Mouse (Mus musculus): ENCODE results near the gene Cd163l1. TPM values are rescaled to one million over a fixed set of nuclear protein-coding genes. Genes with fewer than 3 reads are reported as not detected.

Gene Cd163l1
- polyA plus RNA-seq, 1 experiment from 2014 or later = not detected

DNA sequence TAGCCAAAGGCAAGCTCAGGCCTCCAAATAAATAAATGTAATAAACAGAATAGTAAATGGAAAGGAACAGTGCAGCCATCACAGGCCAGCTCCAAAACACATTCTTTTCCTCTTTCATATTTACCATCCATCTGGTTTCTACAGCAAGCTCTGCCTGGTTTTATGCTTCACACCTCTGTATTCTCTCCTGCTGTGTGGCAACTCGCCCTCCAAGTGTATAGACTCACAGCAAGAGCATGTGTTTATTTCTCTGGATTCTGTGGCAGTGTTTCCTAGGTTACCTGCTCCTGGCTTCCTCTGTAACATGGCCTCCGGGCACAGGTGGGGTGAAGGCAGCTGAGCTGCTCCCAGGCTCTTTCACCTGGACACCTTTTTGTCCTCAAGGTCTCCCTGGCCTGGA is 25.6 kb upstream of the Cd163l1 start:
- Histone ChIP-seq H3K4me1 (replicated peaks) (no peaks in the 10 kb centered on the region), H3K9me3 (no peaks in the 10 kb centered on the region), H3K27ac (replicated peaks) (no peak overlapping the region), H3K27me3 (no peaks in the 10 kb centered on the region), H3K9ac (no peak overlapping the region), H3K4me2 (no peak overlapping the region), H3K4me3 (no peak overlapping the region), H3K36me3 (no peaks in the 10 kb centered on the region)
- no peak for ATAC-seq (ENCODE audit: low read depth)
- 65% methylated on average over 2 of the region's 2 CpGs for WGBS

DNA sequence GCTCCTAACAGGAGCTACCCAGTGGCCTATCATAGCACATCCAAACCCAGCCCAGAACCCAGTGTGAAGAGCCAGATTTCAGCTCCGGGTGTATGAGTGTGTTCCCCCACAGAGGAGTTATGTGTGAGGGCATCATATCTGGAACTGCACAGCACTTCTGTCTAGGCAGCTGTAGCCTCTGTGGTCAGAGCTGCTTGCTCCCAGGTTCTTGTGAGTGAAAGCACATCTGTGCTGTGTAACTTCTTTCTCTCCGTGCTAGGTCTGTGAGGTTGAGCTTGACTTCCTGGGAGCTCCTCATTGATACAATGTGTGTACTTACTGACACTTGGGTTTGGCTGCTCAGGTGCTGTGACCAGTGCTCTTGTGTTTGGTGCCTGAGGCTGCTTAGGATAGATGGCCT is 25.2 kb upstream of the Cd163l1 start:
- WGBS = 79% methylated on average over 2 of the region's 2 CpGs
- Histone ChIP-seq H3K27me3 (no peaks in the 10 kb centered on the region), H3K4me2 (no peak overlapping the region), H3K9ac (no peak overlapping the region), H3K4me1 (replicated peaks) (no peaks in the 10 kb centered on the region), H3K27ac (replicated peaks) (no peak overlapping the region), H3K36me3 (no peaks in the 10 kb centered on the region), H3K4me3 (no peak overlapping the region), H3K9me3 (no peaks in the 10 kb centered on the region)
- ATAC-seq (ENCODE audit: low read depth) = no peak

DNA sequence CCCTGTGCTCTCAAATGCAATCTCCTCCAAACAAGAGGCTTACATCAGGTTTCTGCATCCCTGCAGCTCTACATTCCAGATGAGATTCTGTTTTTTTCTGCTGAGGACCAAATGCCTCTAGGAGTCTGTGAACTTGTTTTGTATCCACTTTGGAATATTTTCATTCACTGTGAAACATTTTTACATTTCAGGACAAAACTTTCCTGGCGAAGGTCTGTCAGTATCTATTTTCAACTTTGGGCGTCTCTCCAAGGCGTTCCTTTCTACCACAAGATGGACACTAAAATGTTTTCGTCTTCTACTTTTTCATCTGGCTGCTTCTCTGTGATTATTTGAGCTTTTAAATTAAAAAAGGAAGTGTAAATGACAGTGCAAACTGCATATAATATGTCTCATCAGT is 24.0 kb upstream of the Cd163l1 start:
- no peak overlapping the region for H3K27ac ChIP-seq (replicated peaks)
- no peaks in the 10 kb centered on the region for H3K27me3 ChIP-seq
- no peaks in the 10 kb centered on the region for H3K9me3 ChIP-seq
- no peak for ATAC-seq (ENCODE audit: low read depth)
- no peak overlapping the region for H3K4me2 ChIP-seq
- no peak overlapping the region for H3K9ac ChIP-seq
- no peak overlapping the region for H3K4me3 ChIP-seq
- 95% methylated on average over 4 of the region's 4 CpGs for WGBS
- H3K4me1 ChIP-seq (replicated peaks) = no peaks in the 10 kb centered on the region
- no peaks in the 10 kb centered on the region for H3K36me3 ChIP-seq

DNA sequence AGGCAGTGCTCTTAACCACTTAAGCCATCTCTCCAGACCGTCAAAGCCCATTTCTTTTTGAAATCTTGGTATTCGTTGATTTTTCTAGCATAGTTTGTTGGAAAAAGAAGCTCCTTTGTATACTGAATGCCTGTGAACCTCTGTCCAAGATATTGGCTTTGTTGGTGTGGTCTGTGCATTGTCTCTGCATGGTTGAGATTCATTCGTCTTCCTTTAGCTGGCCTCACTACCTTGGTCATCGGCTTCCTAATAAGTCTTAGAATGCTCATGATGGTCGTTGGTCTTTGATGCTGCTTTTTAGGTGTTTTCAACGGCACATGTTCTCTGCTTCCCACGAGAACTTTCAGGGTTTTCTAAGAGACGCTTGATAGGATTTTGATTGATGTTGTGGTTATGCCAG is 22.1 kb upstream of the Cd163l1 start:
- H3K27ac ChIP-seq (replicated peaks) = no peak overlapping the region
- H3K4me2 ChIP-seq = no peak overlapping the region
- 82% methylated on average over 8 of the region's 8 CpGs for WGBS
- H3K4me3 ChIP-seq = no peak overlapping the region
- no peaks in the 10 kb centered on the region for H3K36me3 ChIP-seq
- no peaks in the 10 kb centered on the region for H3K27me3 ChIP-seq
- no peak overlapping the region for H3K9ac ChIP-seq
- H3K9me3 ChIP-seq = no peaks in the 10 kb centered on the region
- no peak for ATAC-seq (ENCODE audit: low read depth)
- no peaks in the 10 kb centered on the region for H3K4me1 ChIP-seq (replicated peaks)

DNA sequence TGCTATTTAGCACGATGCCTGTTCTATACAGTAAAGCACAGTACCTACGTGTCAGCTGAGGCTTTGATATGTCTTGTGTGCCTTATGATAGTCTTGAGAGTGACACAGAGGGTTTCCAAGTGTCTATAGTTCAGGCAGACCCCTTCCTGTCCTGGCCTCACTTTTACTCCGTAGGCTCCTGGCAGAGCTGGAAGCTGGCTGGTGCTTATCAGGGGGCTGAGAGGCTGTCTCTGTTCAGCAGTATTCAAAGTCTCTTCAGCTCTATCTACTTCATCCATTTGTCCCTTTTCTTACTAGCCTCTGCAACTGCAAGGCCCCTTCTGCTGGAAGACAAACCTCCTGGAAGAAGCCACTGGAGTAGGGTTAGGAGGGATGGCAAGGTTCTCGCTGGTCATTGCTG is 17.0 kb upstream of the Cd163l1 start:
- no peak overlapping the region for H3K4me3 ChIP-seq
- no peaks in the 10 kb centered on the region for H3K27me3 ChIP-seq
- H3K9ac ChIP-seq = no peak overlapping the region
- H3K4me1 ChIP-seq (replicated peaks) = no peaks in the 10 kb centered on the region
- no peaks in the 10 kb centered on the region for H3K36me3 ChIP-seq
- WGBS = 90% methylated on average over 4 of the region's 4 CpGs
- H3K4me2 ChIP-seq = no peak overlapping the region
- ATAC-seq (ENCODE audit: low read depth) = no peak
- no peaks in the 10 kb centered on the region for H3K9me3 ChIP-seq
- no peak overlapping the region for H3K27ac ChIP-seq (replicated peaks)

DNA sequence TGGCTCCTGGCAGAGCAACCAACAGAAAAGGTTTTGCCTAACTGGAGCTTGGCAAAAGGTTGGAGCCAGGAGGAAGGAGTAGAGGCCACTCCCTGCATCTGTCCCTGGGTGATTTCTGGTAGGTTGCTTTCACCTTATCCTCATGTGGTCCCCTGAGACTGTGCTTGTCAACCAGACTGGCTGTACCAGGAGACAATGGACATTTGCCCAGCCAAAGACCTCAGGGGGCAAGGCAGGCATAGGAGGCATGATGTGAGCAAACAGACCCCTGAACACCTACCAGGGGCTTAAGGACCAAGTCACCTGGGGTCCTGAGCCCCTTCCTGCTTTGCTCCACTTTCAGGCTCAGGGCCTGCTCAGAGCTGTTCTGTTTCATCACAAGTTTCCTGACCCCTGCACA is 12.2 kb upstream of the Cd163l1 start, which contains the start of gene Olfr524:
TSS of gene Olfr524 (minus strand) at position 101 of the 400 bp plus-strand sequence.
- H3K27me3 ChIP-seq = no peaks in the 10 kb centered on the region
- no peak for ATAC-seq (ENCODE audit: low read depth)
- H3K4me3 ChIP-seq = no peak within 1 kb of the TSS

DNA sequence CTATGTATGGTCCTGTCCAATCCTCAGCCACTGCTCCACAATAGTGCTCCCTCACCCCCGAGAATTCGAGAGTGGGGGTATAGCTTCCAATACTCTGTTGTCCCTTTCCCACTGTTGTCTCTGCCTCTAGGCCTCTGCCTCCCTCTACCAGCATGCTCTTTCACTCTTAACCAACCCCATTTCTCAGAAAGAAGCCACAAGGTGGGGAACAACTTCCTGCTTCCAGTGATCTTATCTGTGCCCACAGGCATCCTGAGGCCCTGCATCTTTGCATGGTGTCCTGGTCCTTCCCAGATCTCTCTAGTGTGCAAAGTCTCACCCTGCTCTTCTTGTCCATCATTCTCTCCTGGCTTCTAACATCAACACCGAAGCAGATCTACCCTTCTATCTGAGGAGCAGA is 11.2 kb upstream of the Cd163l1 start:
- WGBS = 92% methylated on average over 3 of the region's 3 CpGs
- ATAC-seq (ENCODE audit: low read depth) = no peak

More for the DNA sequence above, 12.2 kb upstream of the Cd163l1 start, which contains the start of gene Olfr524:
- no peaks in the 10 kb centered on the region for H3K9me3 ChIP-seq
- no peak within 1 kb of the TSS for H3K9ac ChIP-seq
- no peak within 1 kb of the TSS for H3K4me2 ChIP-seq
- H3K36me3 ChIP-seq = no peaks in the 10 kb centered on the region
- no peak within 1 kb of the TSS for H3K27ac ChIP-seq (replicated peaks)
- H3K4me1 ChIP-seq (replicated peaks) = no peaks in the 10 kb centered on the region

DNA sequence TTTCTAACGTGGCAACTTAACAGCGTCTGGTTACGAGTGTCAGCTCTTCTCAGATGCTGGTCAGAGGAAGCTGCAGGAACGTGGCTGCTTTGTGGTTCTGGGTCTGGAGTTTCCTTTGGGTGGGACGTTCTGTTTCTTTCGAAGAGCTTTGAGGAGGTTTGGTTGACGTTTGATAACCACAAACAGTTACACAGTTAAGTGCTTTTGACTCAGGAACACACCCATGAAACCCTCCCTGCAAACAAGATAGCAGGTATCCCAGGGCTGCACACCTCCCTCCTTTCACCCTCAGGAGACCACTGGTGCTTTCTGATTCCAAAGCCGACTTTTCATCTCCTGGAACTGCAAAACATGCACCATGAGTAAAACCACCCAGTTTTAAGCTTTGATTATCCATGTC is 9.9 kb upstream of the Cd163l1 start:
- Histone ChIP-seq H3K4me2 (no peak overlapping the region), H3K9me3 (no peaks in the 10 kb centered on the region), H3K9ac (no peak overlapping the region), H3K4me1 (replicated peaks) (no peaks in the 10 kb centered on the region), H3K27me3 (no peaks in the 10 kb centered on the region), H3K36me3 (no peaks in the 10 kb centered on the region), H3K4me3 (no peak overlapping the region), H3K27ac (replicated peaks) (no peak overlapping the region)
- ATAC-seq (ENCODE audit: low read depth) = no peak
- WGBS = 82% methylated on average over 8 of the region's 8 CpGs

More for the DNA sequence above, 11.2 kb upstream of the Cd163l1 start:
- Histone ChIP-seq H3K9ac (no peak overlapping the region), H3K27me3 (no peaks in the 10 kb centered on the region), H3K36me3 (no peaks in the 10 kb centered on the region), H3K4me2 (no peak overlapping the region), H3K4me3 (no peak overlapping the region), H3K9me3 (no peaks in the 10 kb centered on the region), H3K27ac (replicated peaks) (no peak overlapping the region), H3K4me1 (replicated peaks) (no peaks in the 10 kb centered on the region)

DNA sequence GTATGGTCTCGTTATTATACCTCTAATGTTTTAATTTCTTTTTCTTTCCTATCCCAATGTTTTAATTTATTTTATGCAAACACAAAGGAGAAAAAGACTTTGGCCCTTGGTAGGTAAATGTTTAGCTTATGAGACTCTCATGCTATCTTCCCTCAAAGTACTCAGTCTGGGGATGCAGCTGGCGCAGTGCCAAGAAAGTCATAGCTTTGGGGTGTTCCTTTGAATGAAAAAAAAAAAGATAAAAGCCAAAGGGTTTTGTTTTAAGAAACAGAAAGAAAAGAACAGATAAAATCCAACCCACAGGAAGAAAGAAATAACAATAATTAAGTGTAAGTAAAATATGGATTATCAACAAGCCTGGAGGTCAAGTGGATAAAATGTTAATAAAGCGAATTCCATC is 9.4 kb upstream of the Cd163l1 start:
- Histone ChIP-seq H3K9me3 (no peaks in the 10 kb centered on the region), H3K27me3 (no peaks in the 10 kb centered on the region), H3K27ac (replicated peaks) (no peak overlapping the region), H3K4me2 (no peak overlapping the region), H3K36me3 (no peaks in the 10 kb centered on the region), H3K4me3 (no peak overlapping the region), H3K4me1 (replicated peaks) (no peaks in the 10 kb centered on the region), H3K9ac (no peak overlapping the region)
- WGBS = 87% methylated on average over 3 of the region's 3 CpGs
- ATAC-seq (ENCODE audit: low read depth) = no peak

DNA sequence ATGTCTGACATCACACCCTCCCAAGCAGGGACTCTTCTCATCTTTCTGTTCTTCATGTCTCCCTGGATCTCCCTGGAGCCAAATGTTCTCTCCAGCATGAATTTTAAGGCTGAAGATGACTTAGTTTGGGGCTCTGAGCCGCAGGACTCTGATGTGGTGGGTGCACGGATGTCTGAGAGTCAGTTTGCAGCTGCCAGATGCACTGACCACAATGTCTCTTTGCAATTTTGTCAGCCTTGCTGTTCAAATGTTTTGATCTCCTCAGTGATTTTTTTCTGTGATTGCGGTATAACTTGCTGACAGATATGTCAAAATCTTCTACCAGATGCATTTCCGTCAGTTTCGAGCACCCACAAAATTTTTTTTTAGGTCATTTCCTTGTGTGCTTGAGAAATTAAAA is 4.2 kb upstream of the Cd163l1 start:
- no peak overlapping the region for H3K4me3 ChIP-seq
- H3K27ac ChIP-seq (replicated peaks) = no peak overlapping the region
- H3K4me1 ChIP-seq (replicated peaks) = no peaks in the 10 kb centered on the region
- no peak overlapping the region for H3K4me2 ChIP-seq
- WGBS = 87% methylated on average over 5 of the region's 5 CpGs
- no peaks in the 10 kb centered on the region for H3K27me3 ChIP-seq
- no peak overlapping the region for H3K9ac ChIP-seq
- no peaks in the 10 kb centered on the region for H3K36me3 ChIP-seq
- ATAC-seq (ENCODE audit: low read depth) = no peak
- no peaks in the 10 kb centered on the region for H3K9me3 ChIP-seq

DNA sequence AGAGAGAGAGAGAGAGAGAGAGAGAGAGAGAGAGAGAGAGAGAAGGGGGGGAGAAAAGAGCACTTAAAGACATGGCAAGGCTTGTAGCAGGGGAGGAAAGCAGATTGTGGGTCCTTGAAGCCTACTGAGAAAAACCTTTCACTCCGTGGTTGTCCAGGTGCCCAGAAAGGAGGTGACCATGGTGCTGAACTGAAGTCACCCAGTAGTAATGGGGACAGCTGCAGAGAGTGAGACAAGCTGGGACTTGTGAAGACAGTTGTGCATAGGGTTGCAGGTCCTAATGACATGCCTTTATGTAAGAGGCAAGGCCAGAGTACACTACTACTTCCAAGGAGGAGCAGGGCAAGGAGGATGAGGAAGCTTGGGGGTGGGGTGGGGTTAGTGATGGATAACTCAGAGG is 1.2 kb downstream of the Cd163l1 start:
- H3K4me1 ChIP-seq (replicated peaks) = no peaks in the 10 kb centered on the region
- H3K4me3 ChIP-seq = no peak overlapping the region
- H3K4me2 ChIP-seq = no peak overlapping the region
- no peak for ATAC-seq (ENCODE audit: low read depth)
- no peaks in the 10 kb centered on the region for H3K36me3 ChIP-seq
- no peaks in the 10 kb centered on the region for H3K9me3 ChIP-seq
- 20% methylated on average over 1 of the region's 1 CpGs for WGBS
- no peak overlapping the region for H3K27ac ChIP-seq (replicated peaks)
- H3K9ac ChIP-seq = no peak overlapping the region
- H3K27me3 ChIP-seq = no peaks in the 10 kb centered on the region

DNA sequence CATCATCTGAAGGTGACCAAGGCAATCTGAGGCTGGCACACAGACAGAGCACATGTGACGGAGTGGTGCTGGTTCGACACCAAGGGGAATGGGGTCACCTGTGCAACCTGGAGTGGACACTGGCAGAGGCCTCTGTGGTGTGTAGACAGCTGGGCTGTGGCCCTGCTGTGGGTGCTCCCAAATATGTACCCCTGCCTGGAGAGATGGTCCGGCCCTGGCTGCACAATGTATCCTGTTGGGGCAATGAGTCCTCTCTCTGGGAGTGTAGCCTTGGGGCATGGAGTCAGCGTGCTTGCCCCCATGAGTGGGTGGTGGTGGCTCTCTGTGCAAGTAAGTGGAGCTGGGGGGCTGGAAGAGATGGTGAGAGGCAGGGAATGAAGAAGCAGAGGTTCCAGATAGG is 2.3 kb downstream of the Cd163l1 start:
- no peaks in the 10 kb centered on the region for H3K27me3 ChIP-seq
- no peaks in the 10 kb centered on the region for H3K9me3 ChIP-seq
- H3K9ac ChIP-seq = no peak overlapping the region
- no peak overlapping the region for H3K4me2 ChIP-seq
- 82% methylated on average over 4 of the region's 4 CpGs for whole genome bisulfite sequencing
- no peak overlapping the region for H3K27ac ChIP-seq (replicated peaks)
- no peak overlapping the region for H3K4me3 ChIP-seq
- no peaks in the 10 kb centered on the region for H3K4me1 ChIP-seq (replicated peaks)
- no peak for ATAC-seq (ENCODE audit: low read depth)
- H3K36me3 ChIP-seq = no peaks in the 10 kb centered on the region

DNA sequence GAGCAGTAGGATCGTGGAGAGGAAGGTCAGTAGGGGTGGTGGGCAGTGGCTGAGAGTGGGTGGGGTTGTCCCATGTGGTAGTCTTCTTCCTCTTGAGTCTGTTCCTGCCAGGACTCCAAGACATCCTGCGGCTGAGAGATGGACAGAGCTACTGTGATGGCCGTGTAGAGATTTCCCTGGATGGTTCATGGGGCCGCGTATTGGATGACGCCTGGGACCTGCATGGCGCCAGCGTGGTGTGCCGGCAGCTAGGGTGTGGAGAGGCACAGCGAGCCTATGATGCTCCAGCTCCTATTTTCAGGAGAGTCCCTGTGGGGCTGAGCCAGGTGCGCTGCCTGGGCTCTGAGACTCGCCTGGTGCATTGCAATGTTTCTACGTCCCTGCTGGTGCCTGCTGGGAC is 6.1 kb downstream of the Cd163l1 start:
- no peak for ATAC-seq (ENCODE audit: low read depth)

More for the DNA sequence above, 6.1 kb downstream of the Cd163l1 start:
- Histone ChIP-seq H3K9me3 (no peaks in the 10 kb centered on the region), H3K4me2 (no peak overlapping the region), H3K9ac (no peak overlapping the region), H3K27ac (replicated peaks) (no peak overlapping the region), H3K36me3 (no peaks in the 10 kb centered on the region), H3K27me3 (no peaks in the 10 kb centered on the region), H3K4me1 (replicated peaks) (no peaks in the 10 kb centered on the region), H3K4me3 (no peak overlapping the region)
- WGBS = 86% methylated on average over 13 of the region's 13 CpGs
